Mouse (Mus musculus): ENCODE data around the gene Fbxl2.

The Fbxl2 gene

GRCm38 (mm10) chr9:113922677-113923076 is 123.3 kb downstream of the Fbxl2 start:
- ChIA-PET POLR2A (interaction anchor here in 1 of 4 experiments (1.2 kb wide), 1 partner anchor 8 kb away, joined by 7 read pairs; the partner anchor contains the start of gene Ubp1), CTCF (no interaction called here)

GRCm38 (mm10) chr9:113915789-113916188 is 130.2 kb downstream of the Fbxl2 start:
- CTCF ChIA-PET: no interaction called here
- POLR2A ChIA-PET: interaction anchor here in 2 of 4 experiments (1.5 to 1.6 kb wide), 2 partner anchors 14 to 15 kb away, joined by 7 to 9 read pairs; partner anchors contain the start of gene Ubp1 (in 2 of the 2)

Data from embryonic stem cell, embryonic (primary cell).